Mouse (Mus musculus) spleen, adult 12 weeks (tissue): Measurements from ENCODE around the gene Dglucy.
"Not testable (repeated sequence)": the region's sequence is repeated elsewhere in the genome, so short reads cannot be mapped to it uniquely, and the experiment has no call there.

Source experiments
- DNase-seq: peaks from one replicate; pipeline ENCODE4 v3.0.0; 2022; ENCODE audit warnings: low spot score

Dglucy gene

GRCm38 (mm10) chr12:100780416-100780815, 1.6 kb downstream of the Dglucy start:
- DNase-seq, result no peak

- no peak for DNase-seq
Observed at GRCm38 (mm10) chr12:100781428-100782120, 2.7 kb downstream of the Dglucy start.

- no peak for DNase-seq
Observed at GRCm38 (mm10) chr12:100784152-100784551, 5.3 kb downstream of the Dglucy start.

DNA sequence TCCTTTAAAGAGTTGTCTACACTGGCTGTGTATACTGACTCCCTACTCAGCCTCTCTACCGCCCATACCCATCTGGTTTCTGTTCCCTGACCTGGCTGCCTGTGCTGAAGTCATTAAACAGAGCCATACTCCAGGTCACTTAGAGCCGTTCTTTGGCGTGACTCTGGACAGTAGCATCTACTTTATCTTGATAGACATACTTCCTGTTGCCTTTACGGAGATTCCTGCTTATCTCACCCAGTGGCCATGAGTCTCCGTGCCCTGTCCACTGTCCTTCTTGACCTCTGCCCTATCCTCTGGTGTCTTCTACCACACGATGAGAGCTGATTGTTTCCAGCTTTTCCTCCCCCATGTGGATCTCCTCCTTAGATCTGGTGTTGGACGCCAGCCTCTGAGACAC, 6.5 kb downstream of the Dglucy start:
- DNase-seq, result no peak

GRCm38 (mm10) chr12:100789981-100790550, 11.2 kb downstream of the Dglucy start:
- no peak for DNase-seq

DNA sequence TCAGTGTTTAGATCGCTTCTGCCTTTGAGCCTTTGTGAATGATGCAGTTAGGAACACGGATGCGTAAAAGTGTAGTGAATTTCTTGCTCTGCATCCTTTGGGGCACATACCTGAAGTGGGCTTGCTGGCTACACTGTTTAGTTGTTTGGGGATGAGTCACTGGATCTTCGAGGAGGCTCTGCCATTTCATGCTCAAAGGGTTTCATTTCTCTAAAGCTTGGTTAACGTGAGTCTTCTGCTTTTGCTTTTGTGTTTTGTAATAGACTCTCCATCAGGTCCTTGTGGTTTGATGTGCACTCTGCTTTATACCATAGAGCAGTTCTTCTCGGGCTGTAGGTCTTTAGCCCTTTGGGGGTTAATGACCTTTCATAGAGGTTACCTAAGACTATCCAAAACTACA, 12.6 kb downstream of the Dglucy start:
- no peak for DNase-seq

GRCm38 (mm10) chr12:100794450-100795230, 15.8 kb downstream of the Dglucy start:
- no peak for DNase-seq

GRCm38 (mm10) chr12:100795390-100796036, 16.7 kb downstream of the Dglucy start:
- DNase-seq, result no peak

DNA sequence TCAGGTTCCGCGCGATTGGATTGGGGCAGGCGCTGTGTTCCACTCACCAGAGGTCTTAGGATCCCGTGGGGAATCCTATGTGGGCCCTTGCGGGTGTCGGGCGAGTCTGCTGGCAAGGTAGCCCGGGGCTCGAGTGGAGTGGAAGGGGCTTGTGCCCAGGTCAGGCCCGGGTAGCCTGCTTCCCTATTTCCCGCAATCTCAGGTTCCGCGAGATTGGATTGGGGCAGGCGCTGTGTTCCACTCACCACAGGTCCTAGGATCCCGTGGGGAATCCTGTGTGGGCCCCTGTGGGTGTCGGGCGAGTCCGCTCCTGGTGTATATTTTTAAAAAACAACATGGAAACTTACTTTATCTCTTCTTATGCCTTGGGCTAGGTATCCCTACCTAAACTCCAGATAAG, 24.5 kb downstream of the Dglucy start:
- not testable (repeated sequence) for DNase-seq

GRCm38 (mm10) chr12:100807280-100807679, 28.4 kb downstream of the Dglucy start:
- no peak for DNase-seq

- DNase-seq, result no peak
Observed at GRCm38 (mm10) chr12:100808609-100809280, 29.9 kb downstream of the Dglucy start.

GRCm38 (mm10) chr12:100810542-100810941, 31.7 kb downstream of the Dglucy start:
- no peak for DNase-seq

- no peak for DNase-seq
Observed at GRCm38 (mm10) chr12:100813901-100814300, 35.0 kb downstream of the Dglucy start.

DNA sequence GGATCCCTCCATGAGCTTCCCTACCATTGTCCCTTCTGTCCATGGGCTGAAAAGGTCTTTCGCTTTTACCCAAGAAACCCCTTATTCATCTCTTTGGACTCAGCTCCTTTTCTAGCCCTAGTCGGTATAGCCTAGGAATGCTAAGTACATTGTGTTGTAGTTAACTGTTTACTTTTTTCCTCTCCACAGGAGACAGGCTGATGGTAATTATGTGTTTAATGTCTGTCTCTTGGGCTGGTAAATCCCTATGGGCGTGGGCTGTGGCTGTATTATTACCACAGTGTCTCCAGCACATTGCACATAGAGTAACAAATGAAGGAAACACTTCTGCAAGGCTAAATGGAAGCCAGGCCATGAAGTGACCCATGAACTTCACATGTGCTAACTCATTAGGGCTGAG, 35.8 kb downstream of the Dglucy start:
- no peak for DNase-seq

DNA sequence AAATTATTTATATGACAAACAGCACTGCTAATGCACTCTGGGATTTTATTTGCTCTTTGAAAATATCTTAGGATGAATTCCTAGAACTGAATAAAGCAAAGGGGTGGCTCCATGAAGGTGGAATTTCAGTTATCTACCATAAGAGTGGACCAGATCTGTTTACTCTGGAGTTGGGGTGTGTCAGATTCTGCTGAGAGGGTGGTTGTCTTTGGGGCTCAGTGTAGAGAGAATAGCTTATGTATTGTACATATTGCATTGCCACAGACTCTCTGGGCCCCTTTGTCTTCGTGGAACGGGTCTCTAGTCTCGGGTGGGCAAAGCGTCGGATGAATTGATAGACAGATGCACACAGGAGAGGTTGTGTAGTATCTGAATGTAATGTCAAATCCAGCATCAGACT, 38.0 kb downstream of the Dglucy start:
- no peak for DNase-seq

- no peak for DNase-seq
Observed at GRCm38 (mm10) chr12:100819965-100820364, 41.1 kb downstream of the Dglucy start.

- DNase-seq, result no peak
Observed at GRCm38 (mm10) chr12:100831021-100831420, 52.2 kb downstream of the Dglucy start.

DNA sequence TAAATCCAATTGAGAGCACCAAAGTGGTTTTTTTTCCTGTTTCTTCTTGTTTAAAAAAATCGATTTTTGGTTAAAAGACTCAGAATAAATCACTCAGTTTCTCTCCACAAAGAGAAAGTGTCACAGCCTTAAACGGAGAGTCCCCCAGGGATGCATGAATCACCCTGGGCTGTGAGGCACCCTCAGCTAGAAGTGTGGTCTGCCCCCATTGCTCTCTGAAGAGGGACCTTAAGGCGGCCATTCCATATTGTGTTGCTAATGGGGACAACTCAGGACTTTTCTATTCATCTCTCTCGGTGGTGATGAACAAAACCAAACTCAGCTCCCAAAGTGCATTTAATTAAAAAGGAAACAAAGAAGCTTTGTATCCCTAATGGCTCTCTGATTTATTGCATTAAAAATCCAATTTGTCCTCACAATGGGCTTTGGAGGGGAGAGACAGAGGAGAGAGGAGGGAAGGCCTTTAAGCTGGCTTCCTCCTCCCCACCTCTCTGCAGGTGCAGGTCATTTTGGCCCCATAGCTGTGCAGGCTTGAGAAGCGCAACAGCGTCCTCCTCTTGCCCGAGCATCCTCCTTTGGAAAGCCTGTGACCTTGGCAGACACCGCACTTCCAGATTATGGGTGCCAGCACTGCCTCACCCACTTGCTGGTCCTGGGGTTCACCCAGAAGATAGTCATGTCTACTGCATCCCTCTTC, 52.9 kb downstream of the Dglucy start:
- DNase-seq, result no peak

- no peak for DNase-seq
Observed at GRCm38 (mm10) chr12:100837208-100837607, 58.4 kb downstream of the Dglucy start.

DNA sequence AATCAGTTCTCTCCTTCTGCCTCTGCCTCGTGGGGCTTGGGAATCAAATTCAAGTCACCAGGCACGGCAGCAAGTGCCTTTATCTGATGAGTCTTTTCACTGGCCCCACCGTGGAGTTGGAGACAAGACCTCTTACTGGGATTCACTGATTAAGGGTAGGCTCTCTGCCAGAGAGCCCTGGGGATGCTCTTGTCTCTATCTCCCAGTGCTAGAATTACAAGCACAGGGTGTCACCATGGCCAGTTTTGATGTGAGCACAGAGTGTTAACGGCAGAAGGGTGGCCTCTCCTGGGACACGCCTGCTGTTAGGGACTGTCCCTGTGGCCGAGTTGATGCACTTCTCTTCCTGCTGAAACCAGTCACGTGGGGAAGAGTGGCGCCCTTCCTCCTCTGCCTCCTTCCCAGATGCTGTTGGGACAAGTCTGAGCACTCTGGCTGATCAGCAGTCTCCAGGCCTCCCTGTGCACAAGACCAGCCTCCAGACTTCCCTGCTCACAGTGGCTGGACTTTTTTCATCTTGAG, 60.3 kb downstream of the Dglucy start:
- no peak for DNase-seq

- DNase-seq, result no peak
Observed at GRCm38 (mm10) chr12:100839926-100840325, 61.1 kb downstream of the Dglucy start.
